Mouse (Mus musculus): ENCODE measurements around the gene Crebrf. TPM values are rescaled to one million over a fixed set of nuclear protein-coding genes. Genes with fewer than 3 reads are reported as not detected.

Crebrf gene
- polyA plus RNA-seq (2015; fragmentation: Nextera tagmentation; extraction: Ambion mirVana): 16.9 and 24.5 TPM in 2 replicates

DNA sequence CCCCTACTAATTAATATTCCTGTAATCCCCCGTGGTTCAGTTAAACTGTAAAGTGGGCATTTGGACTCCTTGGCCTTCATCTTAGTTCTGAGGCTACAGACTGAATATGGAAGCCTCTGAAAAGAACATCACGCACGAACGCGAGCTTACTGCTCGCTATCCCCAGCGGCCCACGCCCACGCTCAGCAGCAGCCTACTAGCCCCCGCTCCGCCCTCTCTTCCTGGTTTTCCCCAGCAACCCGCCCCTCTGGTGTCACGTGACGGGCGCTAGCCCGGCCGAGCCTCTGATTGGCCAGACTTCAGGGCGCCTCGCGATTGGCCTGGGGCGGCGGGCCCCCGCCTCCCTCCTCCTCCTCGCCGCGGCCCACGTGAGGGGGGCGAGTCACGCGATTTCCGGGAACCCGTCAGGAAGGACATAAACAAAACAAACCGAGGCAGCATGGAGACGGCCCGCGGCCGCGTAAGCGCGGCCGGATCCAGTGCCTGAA lies at the start of gene Crebrf:
TSS of gene Crebrf (plus strand) at position 380 of the 488 bp plus-strand sequence.

DNA sequence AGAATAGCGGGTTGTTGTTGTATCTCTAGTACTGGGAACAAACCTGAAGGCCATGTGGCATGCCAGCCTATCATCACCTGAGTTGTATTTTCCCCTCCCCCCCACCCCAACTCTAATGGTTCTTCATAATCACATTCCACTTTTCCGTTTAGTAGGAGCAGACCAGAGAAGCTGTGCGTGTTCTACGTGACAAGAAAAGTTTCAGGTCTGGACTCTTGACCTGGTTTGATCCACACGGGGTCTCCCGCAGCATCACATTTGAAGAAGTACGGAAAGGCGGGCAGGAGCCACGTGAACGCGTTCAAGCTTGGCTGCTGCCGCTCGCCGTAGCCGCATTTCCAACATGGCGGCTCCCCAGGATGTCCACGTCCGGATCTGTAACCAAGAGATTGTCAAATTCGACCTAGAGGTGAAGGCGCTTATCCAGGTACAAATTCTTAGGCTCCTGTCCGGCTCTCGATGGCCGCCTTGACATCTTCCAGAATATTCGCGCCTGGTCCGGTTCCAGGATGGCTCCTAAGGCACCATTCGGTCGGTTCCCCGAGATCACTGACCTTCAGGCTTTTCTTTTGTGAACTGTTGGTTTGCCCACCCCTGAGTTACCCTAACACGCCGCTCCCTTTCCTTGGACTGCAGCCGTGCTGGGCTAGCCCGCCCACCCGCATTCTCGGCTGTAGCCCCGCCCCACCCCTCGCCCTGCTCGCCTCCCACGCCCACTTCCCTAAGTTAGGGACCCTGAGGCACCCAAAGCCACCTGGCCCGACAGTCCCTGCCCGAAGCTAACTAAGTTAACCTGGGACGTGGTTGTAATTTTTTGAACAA lies 65.5 kb downstream of the Crebrf start, which contains the start of gene Bnip1:
TSS of gene Bnip1 (plus strand) at position 317 of the 822 bp plus-strand sequence.

Other genes with a start within 250 kb of the Crebrf start
- 62.0 and 67.7 TPM in 2 replicates for gene Ergic1, start 154.2 kb upstream of the Crebrf start, polyA plus RNA-seq (2015; fragmentation: Nextera tagmentation; extraction: Ambion mirVana)
- gene Dusp1, start 153.5 kb upstream of the Crebrf start, polyA plus RNA-seq (2015; fragmentation: Nextera tagmentation; extraction: Ambion mirVana): 35.1 and 42.8 TPM in 2 replicates
- 618 and 896 TPM in 2 replicates for gene Atp6v0e, start 52.4 kb upstream of the Crebrf start, polyA plus RNA-seq (2015; fragmentation: Nextera tagmentation; extraction: Ambion mirVana)
- 28.5 and 29.8 TPM in 2 replicates for gene Bnip1, start 65.4 kb downstream of the Crebrf start, polyA plus RNA-seq (2015; fragmentation: Nextera tagmentation; extraction: Ambion mirVana)
- gene Nkx2-5, start 129.4 kb downstream of the Crebrf start, polyA plus RNA-seq (2015; fragmentation: Nextera tagmentation; extraction: Ambion mirVana): not detected in 2 replicates
- gene Kifc5b, start 201.4 kb downstream of the Crebrf start, polyA plus RNA-seq (2015; fragmentation: Nextera tagmentation; extraction: Ambion mirVana): 1.5 and 2.2 TPM in 2 replicates
- 15.3 and 21.3 TPM in 2 replicates for gene Phf1, start 217.4 kb downstream of the Crebrf start, polyA plus RNA-seq (2015; fragmentation: Nextera tagmentation; extraction: Ambion mirVana)
- gene Cuta, start 223.9 kb downstream of the Crebrf start, polyA plus RNA-seq (2015; fragmentation: Nextera tagmentation; extraction: Ambion mirVana): 159 and 209 TPM in 2 replicates
- 0.65 and 0.99 TPM in 2 replicates for gene Syngap1, start 225.6 kb downstream of the Crebrf start, polyA plus RNA-seq (2015; fragmentation: Nextera tagmentation; extraction: Ambion mirVana)

Measured in adrenal gland, postnatal 0 days (tissue).